Comparison of ENCODE assay signal across 30 mouse cellular contexts in the genomic region with DNA sequence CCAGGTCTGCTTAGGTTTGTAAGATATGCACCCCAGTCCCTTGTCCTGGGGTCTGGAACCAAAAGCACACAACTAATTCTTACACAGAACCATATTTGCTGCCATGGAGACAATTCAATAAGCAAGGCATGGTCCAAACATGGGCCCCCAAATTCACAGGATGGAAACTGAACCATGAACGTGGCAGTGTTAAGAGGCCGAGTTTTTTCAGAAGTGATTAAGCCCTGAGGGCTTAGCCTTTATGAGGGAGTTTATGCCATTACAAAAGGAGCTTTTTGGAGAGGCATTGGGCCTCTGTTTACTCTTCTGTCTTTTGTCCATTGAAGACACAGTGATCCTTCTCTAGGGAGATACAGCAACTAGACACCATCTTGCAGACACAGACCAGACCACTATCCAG.
DNase-seq lines count a peak whose midpoint lies in the region; ATAC-seq and TF ChIP-seq lines count a peak whose summit lies in the region.
"Had no signal": no experiment of that assay in that cellular context is flagged by ENCODE, and none has a peak within 500 bp of the region (broad histone marks: within the 10 kb centered on the region; RNA-seq: fewer than 3 reads in every experiment).

No protein-coding gene starts in this region.

- H3K9ac ChIP-seq in forebrain, embryonic 16.5 days (replicated peaks; ENCODE audit: low read depth, low read length): no peak overlapping the region
- H3K9ac ChIP-seq in heart, postnatal 0 days (replicated peaks; ENCODE audit: low read depth, low read length): no peak overlapping the region
- no peak overlapping the region for H3K9ac ChIP-seq in neural tube, embryonic 15.5 days (replicated peaks)
- H3K9ac ChIP-seq: embryonic facial prominence, embryonic 12.5 days; embryonic facial prominence, embryonic 15.5 days; forebrain, embryonic 13.5 days; forebrain, postnatal 0 days; heart, embryonic 12.5 days; heart, embryonic 15.5 days; hindbrain, embryonic 12.5 days; intestine, embryonic 15.5 days had no signal

- H3K4me2 ChIP-seq in forebrain, embryonic 16.5 days (ENCODE audit: low read length): no peak overlapping the region
- no peak overlapping the region for H3K4me2 ChIP-seq in heart, postnatal 0 days (ENCODE audit: low read depth, low read length)
- H3K4me2 ChIP-seq in neural tube, embryonic 15.5 days: no peak overlapping the region
- H3K4me2 ChIP-seq: embryonic facial prominence, embryonic 12.5 days; embryonic facial prominence, embryonic 15.5 days; forebrain, embryonic 13.5 days; heart, embryonic 12.5 days; heart, embryonic 15.5 days; hindbrain, embryonic 12.5 days; intestine, embryonic 15.5 days had no signal

- no peaks in the 10 kb centered on the region for H3K36me3 ChIP-seq in forebrain, embryonic 10.5 days (replicated peaks)
- H3K36me3 ChIP-seq in forebrain, embryonic 16.5 days (ENCODE audit: control insufficient read depth, insufficient read depth): no peaks in the 10 kb centered on the region
- no peaks in the 10 kb centered on the region for H3K36me3 ChIP-seq in heart, postnatal 0 days (replicated peaks; ENCODE audit: control insufficient read depth, insufficient read depth, low read length)
- H3K36me3 ChIP-seq in neural tube, embryonic 15.5 days: no peaks in the 10 kb centered on the region
- H3K36me3 ChIP-seq: embryonic facial prominence, embryonic 12.5 days; embryonic facial prominence, embryonic 15.5 days; G1E; heart, embryonic 12.5 days; heart, embryonic 15.5 days; hindbrain, embryonic 12.5 days; intestine, embryonic 15.5 days had no signal

- TF ChIP-seq CTCF in heart, postnatal 0 days (IDR thresholded peaks at IDR 0.05; ENCODE audit: low read depth): no peak

- DNase-seq in forebrain, embryonic 10.5 days (ENCODE audit: extremely low spot score, low spot score): no peak
- no peak for DNase-seq in heart, postnatal 0 days (ENCODE audit: low spot score)
- no peak for DNase-seq in heart, adult 9 months (ENCODE audit: low spot score in 2 of 2)
- DNase-seq in neural tube, embryonic 10.5 days (ENCODE audit: extremely low spot score, low spot score): no peak
- no peak for DNase-seq in c-Kit-positive CD71-positive TER-119-positive erythroid progenitor cells, embryonic 14.5 days (ENCODE audit: low spot score)
- DNase-seq: adrenal gland, postnatal 10 days; adrenal gland, postnatal 36 days; B cell, adult 2 months; cerebellum, adult 11-12 months; cerebellum, adult 8-10 months; cerebellum, postnatal 10 days; cerebellum, postnatal 36 days; forebrain, postnatal 0 days; gastrocnemius, postnatal 10 days; gastrocnemius, postnatal 36 days; kidney, adult 11 months had no signal

- H3K4me1 ChIP-seq in forebrain, embryonic 10.5 days: peaks cover 53% of the 10 kb centered on the region
- no peaks in the 10 kb centered on the region for H3K4me1 ChIP-seq in forebrain, embryonic 16.5 days (replicated peaks; ENCODE audit: control insufficient read depth, insufficient read depth, low read length)
- H3K4me1 ChIP-seq in heart, postnatal 0 days (ENCODE audit: control insufficient read depth, insufficient read depth): peaks cover 29% of the 10 kb centered on the region
- H3K4me1 ChIP-seq in neural tube, embryonic 15.5 days: peaks cover 15% of the 10 kb centered on the region
- H3K4me1 ChIP-seq: intestine, embryonic 15.5 days had no signal

- WGBS in forebrain, embryonic 10.5 days: 16% methylated on average over 2 of the region's 2 CpGs
- 12% methylated on average over 2 of the region's 2 CpGs for WGBS in forebrain, embryonic 16.5 days
- WGBS in heart, postnatal 0 days: 82% methylated on average over 2 of the region's 2 CpGs
- 41% methylated on average over 2 of the region's 2 CpGs for WGBS in neural tube, embryonic 15.5 days

- H3K4me3 ChIP-seq in forebrain, embryonic 10.5 days: no peak overlapping the region
- no peak overlapping the region for H3K4me3 ChIP-seq in forebrain, embryonic 16.5 days (replicated peaks; ENCODE audit: low read length)
- H3K4me3 ChIP-seq in heart, postnatal 0 days (ENCODE audit: low read depth, low read length): no peak overlapping the region
- no peak overlapping the region for H3K4me3 ChIP-seq in neural tube, embryonic 15.5 days (replicated peaks)
- H3K4me3 ChIP-seq: embryonic facial prominence, embryonic 12.5 days; embryonic facial prominence, embryonic 15.5 days; erythroblast, embryonic 14.5 days; forebrain, embryonic 13.5 days; heart, embryonic 12.5 days; heart, embryonic 15.5 days; hindbrain, embryonic 12.5 days; intestine, embryonic 15.5 days had no signal

- no peak for ATAC-seq in forebrain, embryonic 16.5 days
- no peak for ATAC-seq in heart, postnatal 0 days (ENCODE audit: insufficient read depth, low read depth)
- no peak for ATAC-seq in neural tube, embryonic 15.5 days (ENCODE audit: low FRiP score)
- ATAC-seq: forebrain, embryonic 13.5 days; forebrain, postnatal 0 days; hindbrain, embryonic 16.5 days; intestine, embryonic 15.5 days; Patski had no signal

- peak overlapping the region; percentile 62 for H3K27ac ChIP-seq in forebrain, embryonic 10.5 days
- H3K27ac ChIP-seq in forebrain, embryonic 16.5 days (ENCODE audit: low read length): no peak overlapping the region
- 0 out of 2 replicates have a peak overlapping the region, but pooled peaks have one; percentile 46 for H3K27ac ChIP-seq in heart, postnatal 0 days (ENCODE audit: low read depth)
- H3K27ac ChIP-seq in neural tube, embryonic 15.5 days (replicated peaks): peak overlapping the region; percentile 9; the same call in 1 of the 2 replicates
- H3K27ac ChIP-seq: embryonic facial prominence, embryonic 12.5 days; embryonic facial prominence, embryonic 15.5 days; forebrain, embryonic 13.5 days; heart, embryonic 15.5 days; hindbrain, embryonic 12.5 days; intestine, embryonic 15.5 days had no signal

- TF ChIP-seq EP300 in heart, postnatal 0 days (IDR thresholded peaks at IDR 0.05; ENCODE audit: low read depth): no peak

- no peaks in the 10 kb centered on the region for H3K9me3 ChIP-seq in forebrain, embryonic 10.5 days
- no peaks in the 10 kb centered on the region for H3K9me3 ChIP-seq in forebrain, embryonic 16.5 days (ENCODE audit: control insufficient read depth, low read length)
- no peaks in the 10 kb centered on the region for H3K9me3 ChIP-seq in heart, postnatal 0 days (replicated peaks; ENCODE audit: control insufficient read depth, low read length)
- H3K9me3 ChIP-seq in neural tube, embryonic 15.5 days (replicated peaks): no peaks in the 10 kb centered on the region
- H3K9me3 ChIP-seq: embryonic facial prominence, embryonic 12.5 days; embryonic facial prominence, embryonic 15.5 days; forebrain, embryonic 13.5 days; heart, embryonic 12.5 days; heart, embryonic 15.5 days; hindbrain, embryonic 12.5 days; intestine, embryonic 15.5 days had no signal

- no peaks in the 10 kb centered on the region for H3K27me3 ChIP-seq in forebrain, embryonic 10.5 days (ENCODE audit: poor library complexity, severe bottlenecking)
- no peaks in the 10 kb centered on the region for H3K27me3 ChIP-seq in forebrain, embryonic 16.5 days (replicated peaks; ENCODE audit: control insufficient read depth, insufficient read depth, low read length)
- H3K27me3 ChIP-seq in heart, postnatal 0 days (ENCODE audit: control insufficient read depth, insufficient read depth, low read length): no peaks in the 10 kb centered on the region
- no peaks in the 10 kb centered on the region for H3K27me3 ChIP-seq in neural tube, embryonic 15.5 days (replicated peaks)
- H3K27me3 ChIP-seq: CH12.LX; embryonic facial prominence, embryonic 12.5 days; embryonic facial prominence, embryonic 15.5 days; forebrain, embryonic 13.5 days; heart, embryonic 12.5 days; heart, embryonic 15.5 days; hindbrain, embryonic 12.5 days; intestine, embryonic 15.5 days had no signal
